Mouse (Mus musculus) cerebellum, adult 2 months (tissue): ENCODE results near the gene 4930435E12Rik. TPM values are rescaled to one million over a fixed set of nuclear protein-coding genes. Genes with fewer than 3 reads are reported as not detected.

ENCODE experiments used
- DNase-seq, 2 experiments: peaks; one replicate each; pipeline ENCODE4 v3.0.0; 2021
- H3K27ac ChIP-seq: fragments of 200-500 bp; 2 replicates; pipeline ENCODE4 v1.5.1; 2012; ENCODE audit warnings: low read length, control low read depth, inconsistent platforms; ENCODE audit not compliant: insufficient read depth
- H3K27me3 ChIP-seq: fragments of 200-500 bp; 2 replicates; pipeline ENCODE4 v1.6.1; 2012; ENCODE audit warnings: inconsistent platforms, mild to moderate bottlenecking, low read length, moderate library complexity; ENCODE audit not compliant: control insufficient read depth, insufficient read depth
- H3K4me1 ChIP-seq: fragments of 200-500 bp; 2 replicates; pipeline ENCODE4 v1.6.1; 2011; ENCODE audit warnings: low read length; ENCODE audit not compliant: control insufficient read depth, insufficient read depth
- H3K4me3 ChIP-seq: fragments of 200-500 bp; replicated peaks from 2 replicates; pipeline ENCODE3; 2011; ENCODE audit warnings: mild to moderate bottlenecking, low read depth, low read length, control low read depth; ENCODE audit not compliant: insufficient read depth
- CTCF ChIP-seq: fragments of 200-500 bp; IDR thresholded peaks from 2 replicates; pipeline ENCODE4 v1.5.1; 2011; ENCODE audit warnings: low read depth, mild to moderate bottlenecking, control low read depth, low read length, moderate library complexity, borderline replicate concordance; ENCODE audit not compliant: insufficient read depth
- POLR2A ChIP-seq: fragments of 200-500 bp; IDR thresholded peaks from 2 replicates; pipeline ENCODE4 v1.6.1; 2011; ENCODE audit warnings: low read length, control low read depth, borderline replicate concordance; ENCODE audit not compliant: insufficient read depth
- WGBS: fragments of 180-500 bp; shearing (Covaris S2); methylation state at CpG from one replicate; pipeline ENCODE4 v1.1.7; 2018; 5-methylcytosine and 5-hydroxymethylcytosine counted together
- polyA plus RNA-seq: library from polyadenylated mRNA; depleted of rRNA; stranded (reverse); fragments of >200 nt; gene quantifications from 2 replicates; pipeline ENCODE4 v1.2.3, GENCODE M21; 2012; rRNA removed

The 4930435E12Rik gene
- polyA plus RNA-seq, 1 experiment, result not detected

DNA sequence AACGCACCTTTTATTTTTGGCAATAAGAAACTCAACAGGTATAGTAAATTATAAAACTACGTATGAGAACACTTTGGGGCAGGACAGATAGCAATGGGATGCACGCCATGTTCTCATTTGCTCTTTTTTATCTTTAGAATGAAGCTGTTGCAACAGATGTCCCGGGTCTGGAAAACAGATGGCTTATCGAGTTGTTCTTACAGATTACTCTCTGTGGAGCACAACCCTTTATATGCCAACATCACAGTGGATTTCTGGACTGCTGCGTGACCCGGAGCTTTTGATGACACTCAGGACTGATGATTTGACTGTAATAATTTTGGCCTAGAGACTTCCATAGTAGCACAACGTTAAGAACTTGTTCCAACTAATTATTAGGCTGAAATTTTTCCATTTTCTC, 60.8 kb downstream of the 4930435E12Rik start:
- Histone ChIP-seq H3K27me3 (no peaks in the 10 kb centered on the region), H3K4me3 (no peak overlapping the region), H3K4me1 (no peaks in the 10 kb centered on the region), H3K27ac (no peak overlapping the region)
- DNase-seq, result no peak
- WGBS, result 36% methylated on average over 8 of the region's 8 CpGs
- TF ChIP-seq POLR2A (no peak), CTCF (no peak)

DNA sequence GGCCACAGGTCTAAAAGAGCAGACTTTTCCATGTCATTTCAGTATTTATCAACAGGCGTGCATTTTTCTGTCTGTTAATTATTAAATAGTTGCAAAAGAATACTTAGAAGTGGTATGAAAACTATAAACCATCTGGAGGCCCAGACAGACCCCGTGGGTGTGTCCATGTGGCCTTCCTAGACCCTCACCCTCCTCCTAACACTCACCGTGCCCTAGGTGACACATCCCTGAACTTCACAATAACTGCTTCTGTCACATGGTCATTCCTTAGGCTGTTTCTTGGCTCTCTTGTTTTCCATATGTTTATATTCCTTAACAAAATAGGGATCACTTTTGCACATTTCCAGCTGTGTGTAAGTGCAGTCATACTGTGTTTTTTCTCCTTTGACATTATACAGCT, 61.9 kb downstream of the 4930435E12Rik start:
- Histone ChIP-seq H3K27ac (no peak overlapping the region), H3K4me1 (no peaks in the 10 kb centered on the region), H3K27me3 (no peaks in the 10 kb centered on the region), H3K4me3 (no peak overlapping the region)
- no peak for TF ChIP-seq POLR2A
- TF ChIP-seq CTCF, result no peak
- WGBS, result 67% methylated on average over 3 of the region's 3 CpGs
- no peak for DNase-seq

DNA sequence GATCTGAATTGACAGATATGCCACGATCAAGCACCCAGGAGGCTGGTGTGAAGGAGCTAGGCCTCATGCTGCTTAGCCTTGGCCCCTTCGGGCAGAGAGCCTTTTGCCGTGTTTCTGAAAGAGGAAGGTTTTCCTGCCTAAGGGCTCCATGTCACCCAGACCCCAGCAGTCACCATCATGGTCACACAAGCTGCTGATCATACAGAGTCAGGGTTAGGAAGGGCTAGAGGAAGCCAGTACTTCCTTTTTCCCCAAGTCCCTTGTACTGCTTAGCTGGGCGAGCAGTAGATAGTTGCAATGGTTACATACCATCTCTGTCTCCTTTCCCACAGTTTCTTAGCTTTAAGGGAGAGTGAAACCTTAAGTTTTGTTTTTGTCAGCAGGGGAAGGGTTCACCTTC, 65.0 kb downstream of the 4930435E12Rik start:
- TF ChIP-seq CTCF (no peak), POLR2A (no peak)
- DNase-seq, result no peak
- WGBS, result 87% methylated on average over 4 of the region's 4 CpGs
- Histone ChIP-seq H3K4me1 (no peaks in the 10 kb centered on the region), H3K27me3 (no peaks in the 10 kb centered on the region), H3K4me3 (no peak overlapping the region), H3K27ac (no peak overlapping the region)

DNA sequence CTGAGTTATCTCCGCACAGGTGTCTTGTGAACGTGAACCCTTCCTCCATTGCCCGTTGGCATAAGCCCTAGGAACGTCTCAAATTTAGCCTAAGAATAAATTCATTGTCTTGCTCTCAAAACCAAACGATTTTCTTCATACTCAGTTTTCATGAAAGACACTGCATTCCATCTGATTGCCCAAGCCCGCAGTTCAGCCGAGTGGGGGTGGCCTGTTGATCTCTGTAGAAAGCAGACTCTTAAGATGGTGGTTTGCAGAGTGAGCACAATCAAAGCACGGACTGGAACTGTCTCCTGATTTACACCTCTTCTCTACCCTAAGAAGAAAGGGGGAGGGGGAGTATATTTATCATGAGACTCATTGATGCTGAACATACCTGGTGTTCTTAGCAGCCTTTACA, 66.1 kb downstream of the 4930435E12Rik start:
- H3K4me3 ChIP-seq, result no peak overlapping the region
- no peaks in the 10 kb centered on the region for H3K27me3 ChIP-seq
- WGBS, result 78% methylated on average over 8 of the region's 8 CpGs
- no peak overlapping the region for H3K27ac ChIP-seq
- no peaks in the 10 kb centered on the region for H3K4me1 ChIP-seq
- no peak for TF ChIP-seq CTCF
- TF ChIP-seq POLR2A, result no peak
- DNase-seq, result no peak

Other genes starting within 250 kb of the 4930435E12Rik start
- 17.3 and 17.8 TPM in 2 replicates for gene Arhgap31, start 115.5 kb downstream of the 4930435E12Rik start, polyA plus RNA-seq
- 18.0 and 19.9 TPM in 2 replicates for gene B4galt4, start 86.5 kb downstream of the 4930435E12Rik start, polyA plus RNA-seq
- 0.31 and 0.33 TPM in 2 replicates for gene Upk1b, start 28.4 kb downstream of the 4930435E12Rik start, polyA plus RNA-seq
- gene Igsf11, start 63.9 kb upstream of the 4930435E12Rik start, polyA plus RNA-seq, result 17.4 and 20.1 TPM in 2 replicates